Mouse (Mus musculus): ENCODE measurements around the gene Fam229a. TPM values are rescaled to one million over a fixed set of nuclear protein-coding genes. Genes with fewer than 3 reads are reported as not detected.

The Fam229a gene
- total and polyA plus RNA-seq, 3 experiments = not detected

GRCm38 (mm10) chr4:129500607-129501566 is 9.9 kb downstream of the Fam229a start:
- Histone ChIP-seq H3K9me3 (replicated peaks) (no peaks in the 10 kb centered on the region), H3K36me3 (replicated peaks) (no peaks in the 10 kb centered on the region), H3K4me1 (ENCODE audit: insufficient read depth, low read depth, low read length) (peaks cover 40% of the 10 kb centered on the region), H3K27me3 (ENCODE audit: insufficient read depth, low read length) (peaks cover 65% of the 10 kb centered on the region), H3K4me3 (ENCODE audit: low read depth, low read length) (peak overlapping the region; percentile 72)
- DNase-seq (ENCODE audit: low spot score) (peak; percentile 81), ATAC-seq (ENCODE audit: extremely low read depth, insufficient number of reproducible peaks, low FRiP score, poor library complexity, severe bottlenecking) (peak; percentile 66)
- TF ChIP-seq TAL1 (conservative IDR thresholded peaks at IDR 0.05; ENCODE audit: low read depth, low read length) = no peak
- TF ChIP-seq POLR2AphosphoS5 (IDR thresholded peaks at IDR 0.05; ENCODE audit: insufficient replicate concordance, low read depth, low read length) = no peak
- no peak for TF ChIP-seq GATA1 (IDR thresholded peaks at IDR 0.05; ENCODE audit: borderline replicate concordance, low read length)

DNA sequence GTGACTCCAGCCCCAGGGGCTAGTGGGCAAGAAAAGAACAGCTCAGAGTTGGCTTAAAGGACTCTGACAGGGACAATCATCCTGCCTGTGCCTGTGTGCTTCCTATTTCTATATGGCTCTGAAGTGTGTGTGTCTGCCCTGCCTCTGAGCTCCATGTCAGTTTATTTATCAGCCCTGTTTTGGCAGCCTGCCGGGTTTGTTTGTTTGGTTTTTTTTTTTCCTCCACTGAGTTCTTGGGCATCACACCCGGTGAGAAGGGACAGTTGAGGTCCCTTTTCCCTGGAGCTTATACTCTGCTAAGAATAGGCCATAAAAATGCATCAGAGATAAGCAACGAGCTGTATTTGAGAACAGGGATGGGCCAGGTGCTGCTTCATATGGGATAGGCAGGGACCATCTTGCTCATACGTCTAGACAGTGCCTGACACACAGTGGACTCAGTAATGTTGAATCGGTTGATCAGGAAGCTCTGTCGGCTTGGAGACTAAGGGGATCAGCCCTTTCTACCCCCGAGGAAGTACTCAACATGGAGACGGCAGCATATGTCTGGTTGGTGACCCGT is 11.4 kb downstream of the Fam229a start:
- no peaks in the 10 kb centered on the region for H3K36me3 ChIP-seq (replicated peaks)
- peaks cover 62% of the 10 kb centered on the region for H3K27me3 ChIP-seq (ENCODE audit: insufficient read depth, low read length)
- no peak for DNase-seq (ENCODE audit: low spot score)
- ATAC-seq (ENCODE audit: extremely low read depth, insufficient number of reproducible peaks, low FRiP score, poor library complexity, severe bottlenecking) = no peak
- no peak overlapping the region for H3K4me3 ChIP-seq (ENCODE audit: low read depth, low read length)
- H3K4me1 ChIP-seq (ENCODE audit: insufficient read depth, low read depth, low read length) = peaks cover 31% of the 10 kb centered on the region
- TF ChIP-seq CTCF (IDR thresholded peaks at IDR 0.05; ENCODE audit: low read depth, low read length) (no peak), POLR2AphosphoS5 (IDR thresholded peaks at IDR 0.05; ENCODE audit: insufficient replicate concordance, low read depth, low read length) (no peak), GATA1 (IDR thresholded peaks at IDR 0.05; ENCODE audit: borderline replicate concordance, low read length) (no peak), TAL1 (conservative IDR thresholded peaks at IDR 0.05; ENCODE audit: low read depth, low read length) (no peak), GATA2 (IDR thresholded peaks at IDR 0.05; ENCODE audit: borderline replicate concordance, low read depth, low read length) (no peak)
- H3K9me3 ChIP-seq (replicated peaks) = no peaks in the 10 kb centered on the region

DNA sequence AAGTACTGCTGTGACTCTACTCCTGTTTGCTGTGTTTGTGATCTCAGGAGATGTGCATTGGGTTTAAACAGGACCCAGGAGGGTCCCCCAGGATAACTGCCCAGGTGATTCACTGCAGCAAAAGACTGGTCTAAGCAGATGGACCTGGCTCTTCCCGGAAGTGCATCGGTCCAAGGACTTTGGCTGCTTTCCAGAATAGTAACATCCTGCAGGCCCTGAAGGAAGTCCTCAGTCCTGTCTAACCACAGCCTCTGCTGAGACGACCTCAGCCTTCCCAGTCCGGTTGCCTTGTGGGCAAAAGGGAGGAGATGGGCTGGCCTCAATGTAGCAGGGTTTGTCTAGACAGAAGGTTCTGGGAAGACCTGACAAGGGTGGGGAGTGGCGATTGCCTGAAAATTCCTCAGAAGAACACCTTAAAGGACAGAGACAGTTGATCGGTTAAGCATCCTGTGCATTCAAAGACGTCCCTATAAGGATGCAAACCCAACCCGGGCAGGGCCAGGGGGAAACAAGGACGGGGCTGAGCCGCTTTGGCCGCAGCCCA is 12.0 kb downstream of the Fam229a start:
- DNase-seq (ENCODE audit: low spot score) (no peak), ATAC-seq (ENCODE audit: extremely low read depth, insufficient number of reproducible peaks, low FRiP score, poor library complexity, severe bottlenecking) (no peak)
- TF ChIP-seq CTCF (IDR thresholded peaks at IDR 0.05; ENCODE audit: low read depth, low read length) (no peak), POLR2AphosphoS5 (IDR thresholded peaks at IDR 0.05; ENCODE audit: insufficient replicate concordance, low read depth, low read length) (no peak), TAL1 (conservative IDR thresholded peaks at IDR 0.05; ENCODE audit: low read depth, low read length) (no peak), GATA2 (IDR thresholded peaks at IDR 0.05; ENCODE audit: borderline replicate concordance, low read depth, low read length) (no peak), GATA1 (IDR thresholded peaks at IDR 0.05; ENCODE audit: borderline replicate concordance, low read length) (no peak)
- Histone ChIP-seq H3K4me3 (ENCODE audit: low read depth, low read length) (no peak overlapping the region), H3K9me3 (replicated peaks) (no peaks in the 10 kb centered on the region), H3K4me1 (ENCODE audit: insufficient read depth, low read depth, low read length) (peaks cover 35% of the 10 kb centered on the region), H3K36me3 (replicated peaks) (no peaks in the 10 kb centered on the region), H3K27me3 (ENCODE audit: insufficient read depth, low read length) (peaks cover 62% of the 10 kb centered on the region)

DNA sequence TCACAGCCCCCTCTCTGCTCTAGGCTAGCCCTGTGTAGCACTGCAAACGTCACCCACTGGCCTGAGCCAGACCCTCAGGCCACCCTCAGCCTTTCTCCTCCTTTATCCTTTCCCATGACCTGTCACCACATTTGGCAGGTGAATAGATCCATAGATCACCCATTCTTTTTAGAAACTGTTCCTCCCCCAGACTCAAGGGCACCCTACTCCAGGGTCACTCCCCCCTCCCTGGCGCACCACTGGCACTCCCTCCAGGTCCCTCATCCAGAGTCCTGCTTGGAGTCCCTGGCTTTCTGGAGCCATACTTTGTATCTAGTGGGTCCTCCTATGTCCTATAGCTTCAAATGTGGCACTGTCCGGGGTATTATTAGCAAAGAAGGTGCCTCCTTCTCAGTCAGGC is 14.5 kb downstream of the Fam229a start:
- TF ChIP-seq CTCF (IDR thresholded peaks at IDR 0.05; ENCODE audit: low read depth, low read length) (no peak), GATA2 (IDR thresholded peaks at IDR 0.05; ENCODE audit: borderline replicate concordance, low read depth, low read length) (no peak)
- H3K9me3 ChIP-seq (replicated peaks) = no peaks in the 10 kb centered on the region
- no peak for DNase-seq (ENCODE audit: low spot score)
- H3K4me3 ChIP-seq (ENCODE audit: low read depth, low read length) = no peak overlapping the region
- no peaks in the 10 kb centered on the region for H3K36me3 ChIP-seq (replicated peaks)
- peaks cover 73% of the 10 kb centered on the region for H3K27me3 ChIP-seq (ENCODE audit: insufficient read depth, low read length)
- peaks cover 34% of the 10 kb centered on the region for H3K4me1 ChIP-seq (ENCODE audit: insufficient read depth, low read depth, low read length)
- no peak for ATAC-seq (ENCODE audit: extremely low read depth, insufficient number of reproducible peaks, low FRiP score, poor library complexity, severe bottlenecking)

DNA sequence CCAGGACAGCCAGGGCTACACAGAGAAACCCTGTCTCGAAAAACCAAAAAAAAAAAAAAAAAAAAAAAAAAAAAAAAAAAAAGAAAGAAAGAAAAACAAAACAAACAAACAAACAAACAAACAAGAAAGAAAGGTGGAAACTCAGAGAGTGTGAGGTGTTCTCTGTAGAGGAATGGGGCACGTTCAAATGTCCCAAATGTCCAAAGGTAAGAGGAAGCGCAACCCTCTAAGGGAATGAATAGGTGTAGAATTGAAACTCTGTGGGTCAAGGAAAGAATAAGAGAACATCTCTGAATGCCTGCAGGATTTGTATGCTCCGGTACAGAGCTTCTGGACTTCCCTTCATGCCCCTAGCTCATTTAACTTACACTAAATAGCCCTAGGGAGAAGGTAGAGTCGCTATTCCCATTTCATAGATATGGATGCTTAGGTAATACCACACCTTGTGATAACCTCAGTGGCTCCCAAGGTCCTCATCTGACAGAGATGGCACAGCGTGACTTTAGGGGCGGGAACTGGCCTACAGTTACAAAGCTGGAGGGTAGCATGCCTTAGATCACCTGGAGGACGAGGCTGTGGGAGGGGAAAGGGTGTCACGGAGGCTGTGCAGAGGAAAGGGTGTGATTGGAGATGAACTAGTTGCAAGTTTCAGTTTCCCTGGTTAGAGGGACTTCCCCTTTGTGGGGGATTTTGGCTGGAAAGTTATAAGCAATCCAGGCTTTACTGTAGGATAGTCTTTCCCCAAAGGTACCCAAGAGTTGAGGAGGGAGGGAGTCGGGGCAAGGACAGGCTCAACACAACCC is 16.6 kb downstream of the Fam229a start:
- Histone ChIP-seq H3K9me3 (replicated peaks) (no peaks in the 10 kb centered on the region), H3K4me1 (ENCODE audit: insufficient read depth, low read depth, low read length) (peaks cover 20% of the 10 kb centered on the region), H3K4me3 (ENCODE audit: low read depth, low read length) (no peak overlapping the region), H3K36me3 (replicated peaks) (no peaks in the 10 kb centered on the region), H3K27me3 (ENCODE audit: insufficient read depth, low read length) (peaks cover 87% of the 10 kb centered on the region)
- no peak for DNase-seq (ENCODE audit: low spot score)
- TF ChIP-seq POLR2AphosphoS5 (IDR thresholded peaks at IDR 0.05; ENCODE audit: insufficient replicate concordance, low read depth, low read length) (no peak), TAL1 (conservative IDR thresholded peaks at IDR 0.05; ENCODE audit: low read depth, low read length) (no peak), GATA1 (IDR thresholded peaks at IDR 0.05; ENCODE audit: borderline replicate concordance, low read length) (no peak), CTCF (IDR thresholded peaks at IDR 0.05; ENCODE audit: low read depth, low read length) (no peak), GATA2 (IDR thresholded peaks at IDR 0.05; ENCODE audit: borderline replicate concordance, low read depth, low read length) (no peak)
- no peak for ATAC-seq (ENCODE audit: extremely low read depth, insufficient number of reproducible peaks, low FRiP score, poor library complexity, severe bottlenecking)

- Histone ChIP-seq H3K4me1 (ENCODE audit: insufficient read depth, low read depth, low read length) (peaks cover 19% of the 10 kb centered on the region), H3K4me3 (ENCODE audit: low read depth, low read length) (no peak overlapping the region), H3K27me3 (ENCODE audit: insufficient read depth, low read length) (peaks cover 87% of the 10 kb centered on the region), H3K9me3 (replicated peaks) (no peaks in the 10 kb centered on the region), H3K36me3 (replicated peaks) (no peaks in the 10 kb centered on the region)
- ATAC-seq (ENCODE audit: extremely low read depth, insufficient number of reproducible peaks, low FRiP score, poor library complexity, severe bottlenecking) (no peak), DNase-seq (ENCODE audit: low spot score) (no peak)
- TF ChIP-seq GATA1 (IDR thresholded peaks at IDR 0.05; ENCODE audit: borderline replicate concordance, low read length) (no peak), POLR2AphosphoS5 (IDR thresholded peaks at IDR 0.05; ENCODE audit: insufficient replicate concordance, low read depth, low read length) (no peak), GATA2 (IDR thresholded peaks at IDR 0.05; ENCODE audit: borderline replicate concordance, low read depth, low read length) (no peak), TAL1 (conservative IDR thresholded peaks at IDR 0.05; ENCODE audit: low read depth, low read length) (no peak), CTCF (IDR thresholded peaks at IDR 0.05; ENCODE audit: low read depth, low read length) (no peak)
These were observed 17.2 kb downstream of the Fam229a start for GRCm38 (mm10) chr4:129508237-129508515.

All from G1E (cell line).